Mouse (Mus musculus) kidney, embryonic 14.5 days (tissue): Measurements from ENCODE around the gene Apobec2. TPM values are rescaled to one million over a fixed set of nuclear protein-coding genes. Genes with fewer than 3 reads are reported as not detected.

Experiments used
- ATAC-seq: fragments of 200-750 bp; cut with Nextera tagmentation; 2 replicates; pipeline ENCODE4 v1.8.0; 2017; ENCODE audit warnings: moderate number of reproducible peaks, mild to moderate bottlenecking, moderate TSS enrichment, moderate library complexity; ENCODE audit not compliant: low FRiP score, low TSS enrichment
- H3K27ac ChIP-seq: fragments of 300-500 bp; sonication (generic); 2 replicates; pipeline ENCODE4 v1.5.1; 2014; ENCODE audit warnings: low read depth, mild to moderate bottlenecking, low read length, moderate library complexity, mixed read lengths
- H3K27me3 ChIP-seq: fragments of 300-500 bp; sonication (generic); 2 replicates; pipeline ENCODE4 v1.6.1; 2014; ENCODE audit warnings: mild to moderate bottlenecking, low read length; ENCODE audit not compliant: control insufficient read depth, insufficient read depth
- H3K36me3 ChIP-seq: fragments of 300-500 bp; sonication (generic); 2 replicates; pipeline ENCODE4 v1.6.1; 2014; ENCODE audit warnings: low read length, mixed read lengths; ENCODE audit not compliant: control insufficient read depth, insufficient read depth
- H3K4me1 ChIP-seq: fragments of 300-500 bp; sonication (generic); 2 replicates; pipeline ENCODE4 v1.6.1; 2014; ENCODE audit warnings: low read length, mixed read lengths; ENCODE audit not compliant: control insufficient read depth, insufficient read depth
- H3K4me2 ChIP-seq: fragments of 300-500 bp; sonication (generic); replicated peaks from 2 replicates; pipeline ENCODE4 v1.6.1; 2014; ENCODE audit warnings: low read depth, mild to moderate bottlenecking, low read length
- H3K4me3 ChIP-seq: fragments of 300-500 bp; sonication (generic); 2 replicates; pipeline ENCODE4 v1.5.1; 2014; ENCODE audit warnings: mild to moderate bottlenecking, low read length
- H3K9ac ChIP-seq: fragments of 300-500 bp; sonication (generic); 2 replicates; pipeline ENCODE4 v1.6.1; 2014; ENCODE audit warnings: low read depth, mild to moderate bottlenecking, low read length, moderate library complexity
- H3K9me3 ChIP-seq: fragments of 300-500 bp; sonication (generic); 2 replicates; pipeline ENCODE4 v1.6.1; 2016; ENCODE audit warnings: low read length; ENCODE audit not compliant: control insufficient read depth
- WGBS: fragments of 180-500 bp; shearing (Covaris S2); extraction: QIAGEN DNeasy Blood & Tissue Kit; methylation state at CpG from one replicate; pipeline ENCODE4 v1.1.7; 2014; 5-methylcytosine and 5-hydroxymethylcytosine counted together
- polyA plus RNA-seq: library from polyadenylated mRNA; unstranded; fragments of >200 nt; fragmentation: Nextera tagmentation; extraction: Ambion mirVana; gene quantifications from 2 replicates; pipeline ENCODE4 v1.2.1, GENCODE M21; 2014

Gene Apobec2
- polyA plus RNA-seq, 1 experiment from 2014 or later, result 0.69 TPM

GRCm38 (mm10) chr17:48431054-48431453 lies 1.7 kb downstream of the Apobec2 start:
- H3K36me3 ChIP-seq, result no peaks in the 10 kb centered on the region
- H3K9ac ChIP-seq, result no peak overlapping the region
- peak overlapping the region; percentile 62; the same call in 1 of the 2 replicates for H3K27ac ChIP-seq
- peaks cover 35% of the 10 kb centered on the region for H3K4me1 ChIP-seq
- no peak overlapping the region for H3K4me2 ChIP-seq
- no peak for ATAC-seq
- H3K9me3 ChIP-seq, result no peaks in the 10 kb centered on the region
- H3K4me3 ChIP-seq, result no peak overlapping the region
- H3K27me3 ChIP-seq, result no peaks in the 10 kb centered on the region
- WGBS, result 57% methylated on average over 5 of the region's 5 CpGs

- ATAC-seq, result no peak
- peak overlapping the region; percentile 62; the same call in 1 of the 2 replicates for H3K27ac ChIP-seq
- WGBS, result 19% methylated on average over 5 of the region's 5 CpGs
- H3K9me3 ChIP-seq, result no peaks in the 10 kb centered on the region
- no peaks in the 10 kb centered on the region for H3K27me3 ChIP-seq
- H3K4me2 ChIP-seq, result no peak overlapping the region
- no peaks in the 10 kb centered on the region for H3K36me3 ChIP-seq
- H3K4me3 ChIP-seq, result no peak overlapping the region
- H3K4me1 ChIP-seq, result peaks cover 37% of the 10 kb centered on the region
- no peak overlapping the region for H3K9ac ChIP-seq
Measured at GRCm38 (mm10) chr17:48430394-48430793, 2.3 kb downstream of the Apobec2 start.

- Histone ChIP-seq H3K4me2 (no peak overlapping the region), H3K27ac (peak overlapping the region; percentile 6), H3K4me3 (no peak overlapping the region), H3K9me3 (no peaks in the 10 kb centered on the region), H3K36me3 (no peaks in the 10 kb centered on the region), H3K9ac (no peak overlapping the region), H3K4me1 (peaks cover 37% of the 10 kb centered on the region), H3K27me3 (no peaks in the 10 kb centered on the region)
- 39% methylated on average over 11 of the region's 11 CpGs for WGBS
- ATAC-seq, result peak; percentile 50; the same call in 1 of the 2 replicates
Measured at GRCm38 (mm10) chr17:48427852-48428530, 4.7 kb downstream of the Apobec2 start.

DNA sequence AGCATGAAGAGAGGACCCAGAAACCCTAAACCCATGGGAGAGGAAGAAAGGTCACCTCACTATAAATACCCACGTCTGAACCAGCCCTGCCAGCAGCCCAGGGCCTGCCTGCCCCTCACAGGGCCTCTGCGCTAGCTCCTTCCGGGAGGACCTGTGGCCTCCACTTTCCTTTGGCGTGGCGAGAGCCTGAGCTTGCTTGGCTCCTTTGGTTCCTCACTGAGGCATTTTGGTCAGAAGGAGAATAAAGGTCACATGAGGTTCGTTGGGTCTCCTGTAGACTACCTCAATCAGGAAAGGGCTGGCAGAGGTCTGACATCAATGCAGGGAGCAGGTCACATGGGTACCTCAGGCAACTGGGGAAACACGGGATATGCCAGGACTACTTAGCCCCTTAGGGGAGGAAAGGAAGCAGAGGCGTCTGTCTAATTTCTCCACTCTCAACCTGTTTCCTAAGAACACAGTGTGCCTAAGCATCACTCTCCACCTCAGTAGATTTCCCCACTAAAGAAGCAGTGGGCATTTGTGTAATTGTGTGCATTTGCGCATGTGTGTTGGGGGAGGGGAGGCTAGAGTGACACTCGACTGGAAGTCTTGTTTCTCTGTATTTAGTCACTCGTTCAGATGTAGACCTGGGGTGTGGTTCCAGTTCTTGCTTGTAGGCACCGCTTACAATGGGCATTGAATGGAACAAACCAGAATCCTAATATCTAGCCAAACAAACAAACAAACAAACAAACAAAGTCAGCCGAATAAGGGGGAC lies 5.6 kb downstream of the Apobec2 start:
- Histone ChIP-seq H3K4me1 (peaks cover 37% of the 10 kb centered on the region), H3K27me3 (no peaks in the 10 kb centered on the region), H3K9ac (no peak overlapping the region), H3K27ac (peak overlapping the region; percentile 53; the same call in 1 of the 2 replicates), H3K9me3 (no peaks in the 10 kb centered on the region), H3K36me3 (no peaks in the 10 kb centered on the region), H3K4me3 (no peak overlapping the region), H3K4me2 (no peak overlapping the region)
- WGBS, result 46% methylated on average over 13 of the region's 13 CpGs
- peak; percentile 24; the same call in 1 of the 2 replicates for ATAC-seq

- no peak for ATAC-seq
- WGBS, result 42% methylated on average over 9 of the region's 9 CpGs
- Histone ChIP-seq H3K9ac (no peak overlapping the region), H3K27ac (no peak overlapping the region), H3K4me3 (no peak overlapping the region), H3K4me1 (peaks cover 31% of the 10 kb centered on the region), H3K4me2 (no peak overlapping the region), H3K9me3 (no peaks in the 10 kb centered on the region), H3K27me3 (no peaks in the 10 kb centered on the region), H3K36me3 (no peaks in the 10 kb centered on the region)
Measured at GRCm38 (mm10) chr17:48425823-48426612, 6.7 kb downstream of the Apobec2 start.

- no peak overlapping the region for H3K4me2 ChIP-seq
- no peaks in the 10 kb centered on the region for H3K36me3 ChIP-seq
- H3K27ac ChIP-seq, result no peak overlapping the region
- 79% methylated on average over 9 of the region's 9 CpGs for WGBS
- no peak for ATAC-seq
- no peaks in the 10 kb centered on the region for H3K27me3 ChIP-seq
- H3K9ac ChIP-seq, result no peak overlapping the region
- peaks cover 23% of the 10 kb centered on the region for H3K4me1 ChIP-seq
- no peak overlapping the region for H3K4me3 ChIP-seq
- no peaks in the 10 kb centered on the region for H3K9me3 ChIP-seq
Measured at GRCm38 (mm10) chr17:48424237-48424636, 8.5 kb downstream of the Apobec2 start.

GRCm38 (mm10) chr17:48419571-48419970 lies 13.2 kb downstream of the Apobec2 start:
- no peaks in the 10 kb centered on the region for H3K9me3 ChIP-seq
- peaks cover 19% of the 10 kb centered on the region for H3K36me3 ChIP-seq
- WGBS, result 63% methylated on average over 2 of the region's 2 CpGs
- peaks cover 13% of the 10 kb centered on the region; the same call in 1 of the 2 replicates for H3K4me1 ChIP-seq
- H3K9ac ChIP-seq, result no peak overlapping the region
- no peak overlapping the region for H3K4me3 ChIP-seq
- H3K27ac ChIP-seq, result no peak overlapping the region
- ATAC-seq, result no peak
- no peak overlapping the region for H3K4me2 ChIP-seq
- no peaks in the 10 kb centered on the region for H3K27me3 ChIP-seq

GRCm38 (mm10) chr17:48418781-48419180 lies 13.9 kb downstream of the Apobec2 start:
- Histone ChIP-seq H3K4me2 (no peak overlapping the region), H3K27me3 (no peaks in the 10 kb centered on the region), H3K9ac (no peak overlapping the region), H3K36me3 (peaks cover 24% of the 10 kb centered on the region), H3K4me3 (no peak overlapping the region), H3K27ac (no peak overlapping the region), H3K4me1 (peaks cover 13% of the 10 kb centered on the region; the same call in 1 of the 2 replicates), H3K9me3 (no peaks in the 10 kb centered on the region)
- ATAC-seq, result no peak
- WGBS, result 90% methylated on average over 1 of the region's 1 CpGs
